Mouse (Mus musculus) liver, adult 2 months (tissue): ENCODE data around the gene Ipmk. TPM values are rescaled to one million over a fixed set of nuclear protein-coding genes. Genes with fewer than 3 reads are reported as not detected.
A peak's percentile ranks its signal among the peaks of the same experiment; 100 is the strongest.

Experiments
- DNase-seq: peaks from one replicate; pipeline ENCODE4 v3.0.0-alpha.2; 2011; ENCODE audit warnings: low read depth, low spot score; ENCODE audit errors: extremely low read depth
- H3K27ac ChIP-seq: fragments of 200-500 bp; replicated peaks from 2 replicates; pipeline ENCODE4 v1.5.1; 2012; ENCODE audit warnings: low read depth, mild to moderate bottlenecking, control low read depth, inconsistent platforms, low read length; ENCODE audit not compliant: insufficient read depth
- H3K27me3 ChIP-seq: fragments of 200-500 bp; 2 replicates; pipeline ENCODE4 v1.6.1; 2012; ENCODE audit warnings: mild to moderate bottlenecking, moderate library complexity, low read length, inconsistent platforms; ENCODE audit not compliant: control insufficient read depth, insufficient read depth
- H3K36me3 ChIP-seq: fragments of 200-500 bp; 2 replicates; pipeline ENCODE4 v1.6.1; 2012; ENCODE audit warnings: low read length, inconsistent platforms; ENCODE audit not compliant: control insufficient read depth, insufficient read depth
- H3K4me1 ChIP-seq: fragments of 200-500 bp; 2 replicates; pipeline ENCODE4 v1.6.1; 2011; ENCODE audit warnings: low read length; ENCODE audit not compliant: control insufficient read depth, insufficient read depth
- H3K4me3 ChIP-seq: fragments of 200-500 bp; 2 replicates; pipeline ENCODE4 v1.5.1; 2011; ENCODE audit warnings: low read depth, mild to moderate bottlenecking, control low read depth, low read length, moderate library complexity; ENCODE audit not compliant: insufficient read depth
- H3K79me2 ChIP-seq: fragments of 200-500 bp; 2 replicates; pipeline ENCODE4 v1.6.1; 2012; ENCODE audit warnings: inconsistent platforms, mild to moderate bottlenecking, low read length, moderate library complexity; ENCODE audit not compliant: control insufficient read depth, insufficient read depth
- H3K9ac ChIP-seq: fragments of 200-500 bp; 2 replicates; pipeline ENCODE4 v1.6.1; 2012; ENCODE audit warnings: low read depth, mild to moderate bottlenecking, control low read depth, inconsistent platforms, low read length
- CTCF ChIP-seq: fragments of 200-500 bp; IDR thresholded peaks from 2 replicates; pipeline ENCODE4 v1.5.1; 2011; ENCODE audit warnings: low read depth, low read length, control low read depth
- POLR2A ChIP-seq: fragments of 200-500 bp; IDR thresholded peaks from 2 replicates; pipeline ENCODE4 v1.6.1; 2011; ENCODE audit warnings: low read length, control low read depth; ENCODE audit not compliant: insufficient read depth; ENCODE audit errors: extremely low read depth
- WGBS: fragments of 180-500 bp; shearing (Covaris S2); methylation state at CpG from one replicate; pipeline ENCODE4 v1.1.7; 2018; 5-methylcytosine and 5-hydroxymethylcytosine counted together
- polyA plus RNA-seq: library from polyadenylated mRNA; depleted of rRNA; stranded (reverse); fragments of >200 nt; gene quantifications from 2 replicates; pipeline ENCODE4 v1.2.3, GENCODE M21; 2012
- total RNA-seq: library from RNA; depleted of rRNA; stranded (reverse); fragments of >200 nt; gene quantifications from 2 replicates; pipeline ENCODE4 v1.2.3, GENCODE M21; 2014

Gene Ipmk
- total and polyA plus RNA-seq, 2 experiments = 11.6 to 46.2 TPM

- TF ChIP-seq CTCF (no peak), POLR2A (no peak)
- Histone ChIP-seq H3K79me2 (no peaks in the 10 kb centered on the region), H3K4me1 (0 out of 2 replicates have a peak, but pooled peaks cover 2% of the 10 kb centered on the region), H3K4me3 (no peak overlapping the region), H3K36me3 (no peaks in the 10 kb centered on the region), H3K27ac (no peak overlapping the region), H3K9ac (no peak overlapping the region), H3K27me3 (no peaks in the 10 kb centered on the region)
- no peak for DNase-seq
- WGBS = 76% methylated on average over 3 of the region's 3 CpGs
These were observed 37.3 kb upstream of the Ipmk start for GRCm38 (mm10) chr10:71310288-71310687.

GRCm38 (mm10) chr10:71314596-71314995 lies 33.0 kb upstream of the Ipmk start:
- Histone ChIP-seq H3K79me2 (no peaks in the 10 kb centered on the region), H3K27ac (no peak overlapping the region), H3K9ac (no peak overlapping the region), H3K27me3 (no peaks in the 10 kb centered on the region), H3K36me3 (no peaks in the 10 kb centered on the region), H3K4me3 (no peak overlapping the region), H3K4me1 (no peaks in the 10 kb centered on the region)
- no peak for DNase-seq
- WGBS = 67% methylated on average over 3 of the region's 3 CpGs
- TF ChIP-seq POLR2A (no peak), CTCF (no peak)

DNA sequence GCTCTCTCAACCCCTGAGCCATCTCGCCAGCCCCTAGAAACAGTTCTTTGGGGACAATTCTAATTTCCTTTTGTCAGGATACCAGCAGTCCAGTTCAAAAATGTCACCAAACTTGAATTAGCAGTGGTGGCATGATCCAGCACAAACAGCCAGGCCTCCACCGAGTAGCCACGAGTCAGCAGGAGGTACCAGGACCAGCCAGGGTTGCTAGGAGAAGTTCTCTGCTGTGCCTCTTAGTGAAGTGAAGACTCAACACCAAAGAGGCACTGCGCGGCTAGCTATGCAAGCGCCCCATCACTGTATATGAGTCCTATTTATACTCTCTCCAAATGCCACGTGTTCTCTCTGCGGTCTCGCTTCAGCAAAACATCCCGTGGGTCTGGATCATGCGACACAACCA lies 31.5 kb upstream of the Ipmk start:
- no peaks in the 10 kb centered on the region for H3K27me3 ChIP-seq
- no peaks in the 10 kb centered on the region for H3K36me3 ChIP-seq
- WGBS = 72% methylated on average over 11 of the region's 11 CpGs

GRCm38 (mm10) chr10:71316497-71316896 lies 31.1 kb upstream of the Ipmk start:
- no peak overlapping the region for H3K4me3 ChIP-seq
- TF ChIP-seq CTCF (no peak), POLR2A (no peak)
- H3K9ac ChIP-seq = no peak overlapping the region
- no peaks in the 10 kb centered on the region for H3K27me3 ChIP-seq
- DNase-seq = no peak
- no peaks in the 10 kb centered on the region for H3K36me3 ChIP-seq
- 61% methylated on average over 7 of the region's 7 CpGs for WGBS
- no peaks in the 10 kb centered on the region for H3K4me1 ChIP-seq
- no peaks in the 10 kb centered on the region for H3K79me2 ChIP-seq
- H3K27ac ChIP-seq = no peak overlapping the region

More for the DNA sequence above, 31.5 kb upstream of the Ipmk start:
- Histone ChIP-seq H3K79me2 (no peaks in the 10 kb centered on the region), H3K4me1 (no peaks in the 10 kb centered on the region), H3K9ac (no peak overlapping the region), H3K27ac (no peak overlapping the region), H3K4me3 (no peak overlapping the region)
- no peak for DNase-seq
- TF ChIP-seq CTCF (no peak), POLR2A (no peak)

GRCm38 (mm10) chr10:71323669-71324068 lies 23.9 kb upstream of the Ipmk start:
- Histone ChIP-seq H3K4me3 (no peak overlapping the region), H3K79me2 (no peaks in the 10 kb centered on the region), H3K9ac (no peak overlapping the region), H3K4me1 (peaks cover 2% of the 10 kb centered on the region; the same call in 1 of the 2 replicates), H3K27ac (peak overlapping the region; percentile 21), H3K36me3 (no peaks in the 10 kb centered on the region), H3K27me3 (no peaks in the 10 kb centered on the region)
- TF ChIP-seq CTCF (no peak), POLR2A (no peak)
- DNase-seq = peak; percentile 97
- WGBS = 45% methylated on average over 8 of the region's 8 CpGs

GRCm38 (mm10) chr10:71326123-71326522 lies 21.4 kb upstream of the Ipmk start:
- Histone ChIP-seq H3K36me3 (peaks cover 16% of the 10 kb centered on the region), H3K4me3 (no peak overlapping the region), H3K9ac (no peak overlapping the region), H3K27ac (no peak overlapping the region), H3K79me2 (no peaks in the 10 kb centered on the region), H3K27me3 (no peaks in the 10 kb centered on the region), H3K4me1 (peaks cover 10% of the 10 kb centered on the region)
- WGBS = 72% methylated on average over 7 of the region's 7 CpGs
- TF ChIP-seq CTCF = no peak
- TF ChIP-seq POLR2A = no peak
- no peak for DNase-seq
